Mouse (Mus musculus) left cerebral cortex, postnatal 14 days (tissue): ENCODE data around the gene Ak9. TPM values are rescaled to one million over a fixed set of nuclear protein-coding genes. Genes with fewer than 3 reads are reported as not detected.

Experiments
- DNase-seq, 2 experiments: peaks; one replicate each; pipeline ENCODE4 v3.0.0; 2021 to 2022; ENCODE audit warnings: low spot score in 2 of 2, mixed read lengths in 1 of 2
- intact Hi-C: fragments of 180-260 bp; cut with DNase I; formaldehyde crosslinking; loops from one replicate; pipeline ENCODE4 v1.15.1; 2025
- long read RNA-seq, 2 experiments: library from polyadenylated mRNA; stranded (forward); transcript quantifications; one replicate each; pipeline ENCODE4 v2.0.0; 2021
- total RNA-seq, 2 experiments: library from RNA; stranded (reverse); gene quantifications; 2 replicates each; pipeline ENCODE4 v1.2.3; 2021

Ak9 gene
- under 1 TPM in 1 of 2 experiments, not detected in 1; 0.08 TPM for total RNA-seq
- long read RNA-seq, experiment 1 = 0 reads
- long read RNA-seq, experiment 2 = 0 reads

DNA sequence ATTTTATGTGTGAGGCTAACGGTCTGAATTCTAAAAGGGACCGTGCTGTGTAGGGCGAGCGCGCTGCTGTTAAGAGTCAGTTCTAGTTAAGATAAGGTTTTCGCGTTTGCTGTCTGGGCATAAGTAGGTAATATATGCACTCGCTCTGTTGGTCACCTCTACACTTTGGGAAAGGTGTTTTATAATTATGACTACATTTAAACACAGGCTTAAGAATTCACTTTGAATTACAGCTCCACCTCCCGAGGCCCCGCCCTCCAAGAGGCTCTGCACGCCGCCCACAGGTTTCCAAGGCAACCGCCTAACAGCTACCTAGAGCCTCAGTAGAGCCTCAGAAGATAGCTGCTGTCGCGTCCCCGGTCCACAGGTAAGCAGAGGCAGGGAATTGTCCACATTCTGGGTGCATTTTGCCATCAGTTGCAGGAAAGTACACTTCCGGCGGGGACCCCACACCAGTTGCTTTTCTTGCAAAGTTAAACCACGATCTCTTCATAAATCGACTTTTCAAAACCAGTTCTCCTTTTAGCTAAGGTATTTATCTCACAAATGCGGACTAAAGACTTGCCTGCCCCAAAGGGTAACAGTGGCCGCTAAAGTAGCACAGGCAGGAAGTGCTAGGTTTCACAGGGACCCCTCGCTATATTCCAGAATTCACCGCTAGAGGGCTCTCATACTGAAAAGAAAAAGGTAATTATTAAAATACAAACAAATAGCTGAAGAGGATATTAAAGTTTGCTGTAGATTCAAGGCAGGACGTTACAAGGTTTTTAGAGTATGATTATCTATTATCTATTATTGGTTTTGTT lies at the start of gene Ak9:
Ak9 (plus strand) TSS at position 342 of the 806 bp plus-strand sequence.
- DNase-seq = peak; percentile 86 to 88
- intact Hi-C loops = loop anchor here (10.0 kb wide), 2 partner anchors 91 to 201 kb away; no protein-coding TSS in a partner anchor

DNA sequence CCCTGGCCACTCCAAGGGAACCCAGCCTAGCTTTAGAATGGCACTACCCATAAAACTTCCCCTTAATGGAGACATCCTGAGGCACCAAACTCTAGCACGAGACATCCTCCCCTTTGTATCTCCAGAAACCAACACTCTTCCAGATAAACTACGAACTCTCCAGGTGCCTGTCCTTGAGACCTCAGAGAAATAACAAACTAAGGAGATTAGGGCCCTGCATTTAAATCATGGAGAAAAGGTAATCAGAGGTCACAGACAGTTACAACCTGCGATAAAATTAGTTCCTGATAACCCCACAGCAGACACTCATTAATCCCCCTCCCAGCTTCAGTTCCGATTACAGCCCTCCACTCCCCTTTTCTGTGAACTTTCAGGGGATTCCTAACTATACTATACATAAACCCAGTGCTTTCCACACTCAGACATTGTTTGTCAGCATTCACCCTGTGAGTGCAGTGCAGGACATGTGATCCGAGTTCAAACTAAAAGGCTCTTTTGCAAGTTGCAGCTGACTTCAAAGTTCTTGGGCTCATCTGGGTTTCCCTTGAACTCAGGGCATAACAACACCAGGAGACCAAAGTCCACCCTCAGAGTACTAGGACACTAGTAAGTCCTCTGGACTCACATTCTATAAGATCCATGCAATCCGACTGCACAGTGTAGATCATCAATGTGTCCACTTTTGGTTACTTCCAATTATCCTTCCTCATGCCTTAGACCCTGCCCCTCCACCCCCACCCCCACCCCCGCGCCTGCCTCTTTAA lies 43.4 kb upstream of the Ak9 start:
- intact Hi-C loops = no loop called here

DNA sequence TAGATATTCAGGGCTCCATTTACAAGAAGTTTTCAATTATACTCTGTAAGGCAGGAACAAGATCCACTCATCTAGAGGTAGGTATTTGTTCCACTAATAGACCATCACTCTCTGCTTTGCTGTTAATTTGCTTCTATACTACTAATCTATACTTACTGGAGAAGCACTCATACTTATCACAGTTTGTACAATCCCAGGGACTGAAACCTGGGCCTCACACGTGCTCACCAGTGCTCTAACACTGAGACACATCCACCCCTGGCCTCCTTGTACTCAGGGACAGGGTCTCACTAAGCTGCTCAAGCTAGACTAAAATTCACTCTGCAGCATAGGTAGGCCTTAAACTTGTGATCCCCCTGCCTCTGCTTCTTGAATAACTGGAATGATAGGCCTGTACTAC lies 42.6 kb upstream of the Ak9 start:
- DNase-seq = no peak
- intact Hi-C loops = no loop called here

More for the DNA sequence above, 43.4 kb upstream of the Ak9 start:
- no peak for DNase-seq

DNA sequence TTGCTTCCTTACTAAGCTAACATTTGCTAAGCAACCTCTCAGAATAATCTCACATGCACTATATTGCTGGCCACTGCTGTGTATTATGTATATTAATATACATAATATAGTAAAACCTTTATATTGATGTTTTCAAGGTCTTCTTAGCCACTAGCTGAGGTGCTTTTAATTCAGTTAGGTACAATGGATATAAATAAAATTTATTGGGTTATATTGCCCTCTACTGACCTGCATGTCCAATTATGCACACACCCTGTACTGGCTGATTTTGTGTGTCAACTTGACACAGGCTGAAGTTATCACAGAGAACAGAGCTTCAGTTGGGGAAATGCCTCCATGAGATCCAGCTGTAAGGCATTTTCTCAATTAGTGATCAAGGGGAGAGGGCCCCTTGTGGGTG lies 41.9 kb upstream of the Ak9 start:
- intact Hi-C loops = no loop called here
- DNase-seq = no peak

DNA sequence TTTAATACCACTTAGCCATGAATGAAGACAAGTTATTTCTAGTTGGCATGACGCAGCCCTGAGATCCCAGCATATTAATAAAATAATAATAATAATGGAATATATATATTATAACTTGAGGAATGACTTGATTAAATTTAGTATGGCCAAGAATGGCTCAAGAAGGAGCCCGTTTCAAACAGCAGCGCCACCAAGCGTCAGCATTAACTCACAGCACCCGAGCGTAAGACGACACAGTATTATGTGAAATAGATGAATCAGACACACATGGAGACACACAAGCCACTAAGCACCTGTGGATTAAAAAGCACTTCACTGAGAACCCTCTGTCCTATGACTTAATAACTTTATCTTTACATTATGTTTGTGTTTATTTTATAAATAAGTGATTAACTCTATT lies 31.9 kb upstream of the Ak9 start:
- DNase-seq = peak; percentile 33 to 42
- intact Hi-C loops = loop anchor here (5.0 kb wide), 2 partner anchors 255 to 270 kb away; no protein-coding TSS in a partner anchor

DNA sequence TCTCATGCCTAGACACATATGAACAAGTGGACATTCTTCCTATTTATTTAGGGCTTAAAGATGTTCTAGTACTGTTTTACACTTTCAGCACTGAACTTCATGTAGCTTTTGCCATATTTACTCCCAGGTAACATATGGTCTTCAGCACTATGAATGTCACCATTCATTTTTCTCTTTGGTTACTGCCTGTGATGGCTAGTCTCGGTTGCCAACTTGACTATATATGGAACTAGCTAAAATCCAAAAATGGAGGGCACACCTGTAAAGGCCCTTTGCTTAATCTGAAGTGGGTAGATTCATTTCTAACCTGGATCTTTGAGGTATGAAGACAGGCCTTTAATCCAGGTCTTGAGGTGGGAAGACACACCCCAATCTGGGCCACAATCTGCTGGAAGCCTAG lies 28.9 kb upstream of the Ak9 start:
- DNase-seq = no peak
- intact Hi-C loops = loop anchor here (5.0 kb wide), 2 partner anchors 258 to 273 kb away; no protein-coding TSS in a partner anchor

DNA sequence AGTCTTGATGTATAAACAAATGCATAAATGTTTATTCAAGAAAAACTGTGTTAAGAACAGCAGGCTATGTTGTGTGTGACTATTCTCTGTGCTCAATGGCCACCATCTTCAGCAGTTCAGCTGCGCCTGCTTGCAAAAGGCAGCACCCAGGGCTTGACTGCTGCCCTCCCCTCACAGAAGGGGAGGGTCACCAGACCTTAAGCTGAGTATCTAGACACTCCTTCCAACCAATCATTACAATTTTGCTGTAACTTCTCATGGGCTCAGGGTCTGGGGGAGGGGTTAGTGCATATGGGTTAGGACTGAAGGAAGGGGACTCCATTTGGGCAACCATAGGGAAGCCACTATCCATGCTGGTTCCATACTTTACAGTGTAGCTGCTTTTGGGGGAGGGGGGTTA lies 25.0 kb upstream of the Ak9 start:
- DNase-seq = no peak
- intact Hi-C loops = no loop called here

DNA sequence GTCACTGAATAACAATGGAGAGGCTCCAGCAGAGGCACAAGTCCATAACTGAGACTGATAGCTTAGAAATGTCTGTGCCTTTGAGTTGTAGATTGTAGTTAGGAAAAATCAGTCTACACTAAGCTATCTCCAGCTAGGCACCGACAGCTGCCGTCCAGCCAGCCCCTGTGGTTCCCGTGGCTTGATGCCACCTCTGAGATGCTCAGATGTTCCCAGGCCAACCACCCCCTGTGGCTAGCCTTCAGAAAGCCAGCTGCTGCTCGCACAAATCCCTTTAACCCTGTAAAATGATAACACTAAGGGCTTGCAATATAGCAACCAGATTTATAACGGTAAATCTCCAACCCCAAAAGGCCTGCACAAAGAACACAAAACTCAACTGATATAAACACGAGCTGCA lies 23.6 kb upstream of the Ak9 start:
- DNase-seq = no peak
- intact Hi-C loops = loop anchor here (10.0 kb wide), 2 partner anchors 205 to 625 kb away; partner anchors contain the start of gene Gpr6

DNA sequence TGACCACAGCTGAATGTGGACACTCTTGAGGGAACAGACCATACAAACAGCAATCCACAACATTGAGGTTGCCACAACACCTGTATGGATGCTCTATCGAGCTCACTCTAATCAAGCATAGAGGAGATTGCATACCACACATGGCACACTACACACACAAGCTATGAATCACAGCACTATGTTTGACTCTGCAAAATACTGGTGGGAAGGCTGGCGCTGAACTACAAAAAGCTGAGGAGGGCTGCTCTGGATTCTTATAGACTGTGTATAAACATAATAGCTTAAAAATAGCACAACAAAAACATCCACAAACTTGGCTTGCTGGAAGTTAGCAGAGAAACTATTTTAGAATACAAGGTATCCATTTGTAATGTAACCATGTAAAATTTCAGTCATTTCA lies 23.0 kb upstream of the Ak9 start:
- intact Hi-C loops = loop anchor here (10.0 kb wide), 2 partner anchors 206 to 626 kb away; partner anchors contain the start of gene Gpr6
- peak in 1 of 2 experiments; percentile 38 for DNase-seq

DNA sequence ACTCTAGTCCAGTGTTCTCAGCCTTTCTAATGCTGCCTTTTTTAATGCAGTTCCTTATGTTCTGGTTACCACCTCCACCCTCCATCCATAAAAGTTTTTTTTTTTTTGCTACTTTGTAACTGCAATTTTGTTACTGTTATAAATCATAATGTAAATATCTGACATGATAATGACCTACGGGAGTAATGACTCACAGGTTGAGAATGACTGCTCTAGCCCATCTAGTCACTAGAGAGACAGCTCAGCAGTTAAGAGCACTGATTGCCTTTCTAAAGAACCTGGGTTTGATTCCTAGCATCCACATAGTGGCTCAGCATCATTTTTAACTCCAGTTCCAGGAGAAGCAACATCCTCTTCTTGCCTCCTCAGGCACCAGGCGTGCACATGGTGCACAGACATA lies 21.7 kb upstream of the Ak9 start:
- no peak for DNase-seq
- intact Hi-C loops = loop anchor here (10.0 kb wide), 2 partner anchors 207 to 627 kb away; partner anchors contain the start of gene Gpr6

DNA sequence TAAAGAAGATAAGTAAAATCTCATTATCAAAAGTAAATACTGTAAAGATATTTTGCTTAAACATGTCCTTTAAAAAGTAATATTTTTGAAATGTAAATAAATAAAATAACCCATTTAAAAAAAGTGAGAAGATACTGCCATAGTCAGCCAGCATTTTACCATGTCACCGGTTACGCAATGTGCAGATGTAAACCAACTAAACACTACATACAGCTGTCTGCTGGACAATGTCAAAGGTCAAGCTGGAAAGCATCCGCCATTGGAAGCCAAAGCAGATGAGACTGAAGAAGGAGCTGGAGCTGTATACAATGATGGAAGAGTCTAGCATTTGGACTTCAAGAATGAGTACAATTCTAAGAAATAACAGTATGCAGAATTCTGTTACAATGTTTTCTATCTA lies 16.2 kb upstream of the Ak9 start:
- intact Hi-C loops = loop anchor here (10.0 kb wide), 2 partner anchors 213 to 633 kb away; partner anchors contain the start of gene Gpr6
- DNase-seq = no peak

DNA sequence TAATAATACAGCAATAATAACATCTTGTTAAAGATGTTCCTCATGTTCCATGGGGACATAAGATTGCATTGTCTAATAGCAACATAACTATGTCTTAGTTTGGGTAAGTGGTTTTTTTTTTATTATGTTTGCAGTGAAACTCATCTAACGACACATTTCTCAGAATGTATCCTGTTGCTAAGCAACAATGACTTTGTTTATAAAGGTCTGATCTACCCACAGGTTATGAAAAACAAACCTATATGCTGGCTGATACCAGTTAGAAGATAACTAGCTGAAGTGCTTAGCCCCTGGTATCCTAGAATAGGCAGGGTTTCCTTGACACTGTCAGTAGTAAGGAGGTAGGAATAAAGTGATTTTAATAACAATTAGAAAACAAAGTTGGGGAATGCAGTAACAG lies 15.7 kb upstream of the Ak9 start:
- no peak for DNase-seq
- intact Hi-C loops = loop anchor here (10.0 kb wide), 2 partner anchors 213 to 633 kb away; partner anchors contain the start of gene Gpr6

DNA sequence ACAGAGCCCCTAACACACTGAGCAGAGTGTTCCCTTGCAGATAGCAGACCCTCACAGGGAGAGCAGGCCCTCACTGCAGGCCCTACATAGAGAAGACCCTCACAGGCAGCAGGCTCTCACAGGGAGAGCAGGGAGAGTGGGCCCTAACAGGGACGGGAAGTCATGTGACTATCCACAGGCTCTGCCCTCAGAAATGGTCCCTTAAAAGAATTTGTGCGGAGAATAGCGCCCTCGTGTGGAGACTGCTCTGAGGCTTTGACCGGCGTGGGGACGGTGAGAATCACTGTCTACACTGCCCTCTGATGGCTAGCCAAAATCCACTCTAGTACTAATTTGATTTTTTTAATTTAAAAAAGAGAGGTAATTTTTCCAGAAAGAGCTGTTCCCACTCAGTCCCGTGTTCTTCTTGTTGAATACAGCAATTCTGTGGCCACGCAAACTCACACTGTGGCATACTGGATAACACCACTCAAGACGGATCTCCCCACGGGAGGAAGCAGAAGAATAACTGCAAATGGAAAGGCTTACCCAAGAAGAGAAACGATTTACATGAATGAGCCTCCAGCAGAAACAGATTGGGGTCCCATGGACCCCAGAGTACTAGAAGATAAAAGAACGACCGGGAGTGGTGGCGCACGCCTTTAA lies 14.9 kb upstream of the Ak9 start:
- intact Hi-C loops = loop anchor here (10.0 kb wide), 2 partner anchors 214 to 634 kb away; partner anchors contain the start of gene Gpr6

DNA sequence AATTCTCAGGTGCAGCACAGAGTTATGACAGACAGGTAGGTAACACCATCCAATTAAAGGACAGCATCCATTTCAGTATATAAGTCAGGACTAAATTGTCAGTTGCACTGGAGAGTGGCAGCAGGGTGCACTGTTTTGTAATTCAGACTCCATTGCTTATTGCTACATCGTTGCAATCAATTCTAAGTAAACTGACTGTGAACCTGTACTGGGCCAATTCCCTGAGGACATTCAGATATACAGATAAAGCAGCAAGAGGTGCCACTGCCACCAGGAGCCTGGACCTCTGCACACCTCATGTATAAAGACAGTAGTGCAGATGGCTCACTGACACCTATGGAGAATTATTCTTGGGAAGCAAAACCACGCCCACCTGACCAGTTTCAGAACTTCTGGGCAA lies 12.8 kb upstream of the Ak9 start:
- DNase-seq = no peak
- intact Hi-C loops = no loop called here

More for the DNA sequence above, 14.9 kb upstream of the Ak9 start:
- peak; percentile 91 for DNase-seq

DNA sequence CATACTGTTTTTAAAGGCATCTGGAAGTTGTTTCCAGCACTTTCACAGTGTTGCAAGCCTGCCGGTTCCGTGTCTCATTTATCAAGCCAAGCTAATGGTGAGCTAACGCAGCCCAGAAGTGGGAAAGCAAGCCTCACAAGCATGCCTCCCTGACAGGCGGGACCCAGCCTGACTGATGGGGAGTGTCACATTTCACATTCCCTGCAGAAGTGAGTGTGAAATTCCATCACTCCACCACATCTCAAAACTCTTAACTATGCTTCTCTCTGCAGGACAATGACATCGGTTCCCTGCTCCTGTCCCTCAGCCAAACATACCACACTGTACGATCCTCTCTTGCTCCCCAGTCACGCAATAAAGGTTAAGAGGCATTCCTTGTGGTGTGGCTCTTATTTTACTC lies 10.8 kb upstream of the Ak9 start:
- intact Hi-C loops = no loop called here

DNA sequence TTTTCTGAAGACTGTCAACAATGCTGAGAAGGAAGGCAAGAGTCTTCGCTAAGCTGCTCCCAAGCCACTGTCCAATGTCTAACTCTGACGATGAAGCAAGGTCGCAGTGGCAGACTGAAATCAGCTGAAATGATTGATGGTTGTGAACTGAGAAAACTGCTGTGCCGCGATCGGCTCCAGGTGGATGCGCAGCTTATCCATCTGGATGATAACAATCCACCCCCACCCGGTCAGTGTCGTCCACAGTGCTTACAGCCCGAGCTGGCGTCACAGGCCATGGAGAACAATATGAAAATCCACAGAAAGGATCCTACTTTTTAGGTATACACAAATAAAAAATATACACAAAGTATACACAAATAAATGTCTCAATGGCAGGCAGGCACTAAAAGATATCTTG lies 9.0 kb upstream of the Ak9 start:
- intact Hi-C loops = no loop called here
- no peak for DNase-seq

More for the DNA sequence above, 10.8 kb upstream of the Ak9 start:
- no peak for DNase-seq

DNA sequence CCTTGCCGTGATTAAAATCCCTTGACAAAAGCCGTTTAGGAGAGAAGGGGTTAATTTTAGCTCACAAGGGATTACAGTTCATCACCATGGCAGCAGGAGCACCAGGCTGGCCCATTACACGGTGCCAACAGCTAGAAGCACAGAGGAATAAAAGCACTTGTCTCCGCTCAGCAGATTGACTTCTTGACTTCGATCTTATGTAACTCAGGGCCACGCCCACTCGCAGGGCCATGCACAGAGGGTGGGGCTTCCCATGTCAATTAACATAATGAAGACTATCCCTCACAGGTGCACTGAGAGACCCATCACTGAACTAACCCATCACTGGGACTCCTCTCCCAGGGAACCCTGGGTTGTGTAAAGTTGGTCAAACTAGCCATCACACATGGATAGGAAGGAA lies 8.6 kb upstream of the Ak9 start:
- DNase-seq = no peak

DNA sequence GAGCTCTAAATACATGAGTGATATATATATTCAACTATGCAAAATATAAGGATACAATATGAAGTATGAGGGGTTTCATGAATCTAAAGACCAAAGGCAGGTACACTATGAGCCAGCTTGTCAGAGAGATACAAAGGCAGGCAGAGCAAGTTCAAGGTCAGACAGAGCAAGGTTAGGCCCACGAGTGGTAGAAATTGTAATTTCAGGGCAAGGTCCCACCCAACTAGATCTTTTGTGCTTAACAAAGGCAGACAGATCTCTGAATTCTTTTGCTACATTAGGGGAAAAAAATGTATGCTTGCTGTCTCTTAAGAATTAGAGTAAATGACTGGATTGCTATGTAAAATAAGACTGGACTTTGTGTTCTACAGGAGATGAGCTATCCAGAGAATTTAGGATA lies 3.6 kb upstream of the Ak9 start:
- intact Hi-C loops = loop anchor here (10.0 kb wide), 2 partner anchors 95 to 205 kb away; no protein-coding TSS in a partner anchor
- DNase-seq = no peak

More for the DNA sequence above, 8.6 kb upstream of the Ak9 start:
- intact Hi-C loops = no loop called here

DNA sequence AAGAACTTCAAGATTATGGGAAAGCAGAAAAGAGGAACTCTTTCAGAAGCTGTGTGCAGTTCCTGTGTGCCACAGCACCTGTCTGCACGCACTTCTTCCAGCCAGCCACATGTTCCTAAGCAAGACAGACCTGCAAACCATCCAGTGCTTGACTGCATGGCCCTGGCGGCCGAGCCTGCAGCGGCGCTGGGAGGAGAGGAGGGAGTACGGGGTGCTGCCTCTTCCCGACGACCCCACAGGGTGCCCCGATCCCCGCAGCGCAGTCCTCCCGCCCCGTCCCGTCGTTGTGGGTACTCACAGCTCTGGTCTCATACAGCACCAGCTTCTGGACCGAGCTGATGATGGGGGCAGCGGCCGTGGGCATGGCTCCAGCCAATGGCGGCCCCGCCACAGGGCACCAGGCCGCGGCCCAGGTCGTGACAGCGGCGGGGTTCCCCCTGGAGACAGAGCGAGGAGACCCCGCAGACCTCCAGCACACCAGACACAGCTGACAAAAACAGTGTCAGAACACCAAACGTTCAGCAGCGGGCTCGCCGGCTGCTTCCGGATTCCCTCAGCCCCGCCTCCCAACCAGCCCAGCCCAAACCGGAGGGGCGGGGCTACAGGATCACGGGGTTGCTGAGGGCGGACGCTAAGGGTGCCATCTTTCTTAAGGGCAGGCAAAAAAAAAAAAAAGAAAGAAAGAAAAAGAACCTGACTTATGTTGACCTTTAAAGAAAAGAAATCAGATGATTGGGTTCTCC lies 920 bp upstream of the Ak9 start, which contains the start of gene Fig4:
Fig4 (minus strand) TSS at position 572 of the 743 bp plus-strand sequence.
- intact Hi-C loops = loop anchor here (10.0 kb wide), 2 partner anchors 92 to 202 kb away; no protein-coding TSS in a partner anchor
- DNase-seq = peak; percentile 87 to 91
